Mouse (Mus musculus): ENCODE results near the gene Tspan32. TPM values are rescaled to one million over a fixed set of nuclear protein-coding genes. Genes with fewer than 3 reads are reported as not detected.

Gene Tspan32
- polyA plus RNA-seq, 1 experiment from 2014 or later, result 4.6 TPM

- no peaks in the 10 kb centered on the region for H3K4me1 ChIP-seq (ENCODE audit: control insufficient read depth, insufficient read depth, low read length)
- H3K9me3 ChIP-seq (ENCODE audit: control insufficient read depth, low read length), result no peaks in the 10 kb centered on the region
- no peak overlapping the region for H3K27ac ChIP-seq (ENCODE audit: low read depth, low read length)
- WGBS, result 70% methylated on average over 5 of the region's 5 CpGs
- DNase-seq (ENCODE audit: low spot score), result no peak
- no peak for ATAC-seq (ENCODE audit: insufficient read depth, low FRiP score, low TSS enrichment)
- H3K4me2 ChIP-seq (ENCODE audit: low read depth), result no peak overlapping the region
- H3K27me3 ChIP-seq (ENCODE audit: control insufficient read depth, insufficient read depth, low read length), result no peaks in the 10 kb centered on the region
- no peak overlapping the region for H3K9ac ChIP-seq (ENCODE audit: low read length)
- H3K36me3 ChIP-seq (ENCODE audit: control insufficient read depth, insufficient read depth, low read length), result no peaks in the 10 kb centered on the region
- no peak overlapping the region for H3K4me3 ChIP-seq (ENCODE audit: low read depth, low read length)
These were observed 16.7 kb downstream of the Tspan32 start for GRCm38 (mm10) chr7:143021356-143022164.

- no peaks in the 10 kb centered on the region for H3K36me3 ChIP-seq (ENCODE audit: control insufficient read depth, insufficient read depth, low read length)
- H3K4me1 ChIP-seq (ENCODE audit: control insufficient read depth, insufficient read depth, low read length), result no peaks in the 10 kb centered on the region
- 95% methylated on average over 2 of the region's 2 CpGs for WGBS
- H3K27me3 ChIP-seq (ENCODE audit: control insufficient read depth, insufficient read depth, low read length), result no peaks in the 10 kb centered on the region
- no peak overlapping the region for H3K27ac ChIP-seq (ENCODE audit: low read depth, low read length)
- H3K9ac ChIP-seq (ENCODE audit: low read length), result no peak overlapping the region
- H3K4me2 ChIP-seq (ENCODE audit: low read depth), result no peak overlapping the region
- H3K4me3 ChIP-seq (ENCODE audit: low read depth, low read length), result no peak overlapping the region
- no peaks in the 10 kb centered on the region for H3K9me3 ChIP-seq (ENCODE audit: control insufficient read depth, low read length)
- no peak for ATAC-seq (ENCODE audit: insufficient read depth, low FRiP score, low TSS enrichment)
- DNase-seq (ENCODE audit: low spot score), result no peak
These were observed 18.7 kb downstream of the Tspan32 start for GRCm38 (mm10) chr7:143023499-143023898.

GRCm38 (mm10) chr7:143024293-143024692 lies 19.4 kb downstream of the Tspan32 start:
- Histone ChIP-seq H3K27me3 (ENCODE audit: control insufficient read depth, insufficient read depth, low read length) (no peaks in the 10 kb centered on the region), H3K4me3 (ENCODE audit: low read depth, low read length) (no peak overlapping the region), H3K4me1 (ENCODE audit: control insufficient read depth, insufficient read depth, low read length) (no peaks in the 10 kb centered on the region), H3K36me3 (ENCODE audit: control insufficient read depth, insufficient read depth, low read length) (no peaks in the 10 kb centered on the region), H3K4me2 (ENCODE audit: low read depth) (no peak overlapping the region), H3K27ac (ENCODE audit: low read depth, low read length) (no peak overlapping the region), H3K9ac (ENCODE audit: low read length) (no peak overlapping the region), H3K9me3 (ENCODE audit: control insufficient read depth, low read length) (no peaks in the 10 kb centered on the region)
- no peak for DNase-seq (ENCODE audit: low spot score)
- ATAC-seq (ENCODE audit: insufficient read depth, low FRiP score, low TSS enrichment), result no peak
- WGBS, result 86% methylated on average over 1 of the region's 1 CpGs

- H3K36me3 ChIP-seq (ENCODE audit: control insufficient read depth, insufficient read depth, low read length), result no peaks in the 10 kb centered on the region
- no peak overlapping the region for H3K9ac ChIP-seq (ENCODE audit: low read length)
- no peak overlapping the region for H3K27ac ChIP-seq (ENCODE audit: low read depth, low read length)
- no peak for ATAC-seq (ENCODE audit: insufficient read depth, low FRiP score, low TSS enrichment)
- no peak for DNase-seq (ENCODE audit: low spot score)
- H3K4me2 ChIP-seq (ENCODE audit: low read depth), result no peak overlapping the region
- no peaks in the 10 kb centered on the region for H3K27me3 ChIP-seq (ENCODE audit: control insufficient read depth, insufficient read depth, low read length)
- 96% methylated on average over 3 of the region's 3 CpGs for WGBS
- H3K4me3 ChIP-seq (ENCODE audit: low read depth, low read length), result no peak overlapping the region
- H3K9me3 ChIP-seq (ENCODE audit: control insufficient read depth, low read length), result no peaks in the 10 kb centered on the region
- no peaks in the 10 kb centered on the region for H3K4me1 ChIP-seq (ENCODE audit: control insufficient read depth, insufficient read depth, low read length)
These were observed 20.6 kb downstream of the Tspan32 start for GRCm38 (mm10) chr7:143025496-143025895.

GRCm38 (mm10) chr7:143027196-143027595 lies 22.4 kb downstream of the Tspan32 start:
- whole genome bisulfite sequencing, result 92% methylated on average over 4 of the region's 4 CpGs
- H3K27ac ChIP-seq (ENCODE audit: low read depth, low read length), result no peak overlapping the region
- H3K9me3 ChIP-seq (ENCODE audit: control insufficient read depth, low read length), result no peaks in the 10 kb centered on the region
- no peaks in the 10 kb centered on the region for H3K4me1 ChIP-seq (ENCODE audit: control insufficient read depth, insufficient read depth, low read length)
- H3K27me3 ChIP-seq (ENCODE audit: control insufficient read depth, insufficient read depth, low read length), result no peaks in the 10 kb centered on the region
- ATAC-seq (ENCODE audit: insufficient read depth, low FRiP score, low TSS enrichment) (no peak), DNase-seq (ENCODE audit: low spot score) (no peak)
- H3K36me3 ChIP-seq (ENCODE audit: control insufficient read depth, insufficient read depth, low read length), result no peaks in the 10 kb centered on the region
- H3K4me3 ChIP-seq (ENCODE audit: low read depth, low read length), result no peak overlapping the region
- H3K4me2 ChIP-seq (ENCODE audit: low read depth), result no peak overlapping the region
- H3K9ac ChIP-seq (ENCODE audit: low read length), result no peak overlapping the region

GRCm38 (mm10) chr7:143031816-143032215 lies 27.0 kb downstream of the Tspan32 start:
- 86% methylated on average over 1 of the region's 1 CpGs for WGBS
- H3K9me3 ChIP-seq (ENCODE audit: control insufficient read depth, low read length), result no peaks in the 10 kb centered on the region
- H3K4me3 ChIP-seq (ENCODE audit: low read depth, low read length), result no peak overlapping the region
- H3K36me3 ChIP-seq (ENCODE audit: control insufficient read depth, insufficient read depth, low read length), result no peaks in the 10 kb centered on the region
- no peak overlapping the region for H3K9ac ChIP-seq (ENCODE audit: low read length)
- DNase-seq (ENCODE audit: low spot score) (no peak), ATAC-seq (ENCODE audit: insufficient read depth, low FRiP score, low TSS enrichment) (no peak)
- no peak overlapping the region for H3K4me2 ChIP-seq (ENCODE audit: low read depth)
- H3K4me1 ChIP-seq (ENCODE audit: control insufficient read depth, insufficient read depth, low read length), result no peaks in the 10 kb centered on the region
- no peak overlapping the region for H3K27ac ChIP-seq (ENCODE audit: low read depth, low read length)
- H3K27me3 ChIP-seq (ENCODE audit: control insufficient read depth, insufficient read depth, low read length), result no peaks in the 10 kb centered on the region

GRCm38 (mm10) chr7:143033581-143033980 lies 28.7 kb downstream of the Tspan32 start:
- Histone ChIP-seq H3K9ac (ENCODE audit: low read length) (no peak overlapping the region), H3K9me3 (ENCODE audit: control insufficient read depth, low read length) (no peaks in the 10 kb centered on the region), H3K27ac (ENCODE audit: low read depth, low read length) (no peak overlapping the region), H3K4me3 (ENCODE audit: low read depth, low read length) (no peak overlapping the region), H3K4me1 (ENCODE audit: control insufficient read depth, insufficient read depth, low read length) (no peaks in the 10 kb centered on the region), H3K27me3 (ENCODE audit: control insufficient read depth, insufficient read depth, low read length) (no peaks in the 10 kb centered on the region), H3K36me3 (ENCODE audit: control insufficient read depth, insufficient read depth, low read length) (no peaks in the 10 kb centered on the region), H3K4me2 (ENCODE audit: low read depth) (no peak overlapping the region)
- no peak for ATAC-seq (ENCODE audit: insufficient read depth, low FRiP score, low TSS enrichment)
- no peak for DNase-seq (ENCODE audit: low spot score)
- 88% methylated on average over 4 of the region's 4 CpGs for WGBS

- ATAC-seq (ENCODE audit: insufficient read depth, low FRiP score, low TSS enrichment), result no peak
These were observed 29.3 kb downstream of the Tspan32 start for GRCm38 (mm10) chr7:143034112-143034511.

More at GRCm38 (mm10) chr7:143034112-143034511, 29.3 kb downstream of the Tspan32 start:
- no peaks in the 10 kb centered on the region for H3K36me3 ChIP-seq (ENCODE audit: control insufficient read depth, insufficient read depth, low read length)
- no peak overlapping the region for H3K9ac ChIP-seq (ENCODE audit: low read length)
- H3K4me2 ChIP-seq (ENCODE audit: low read depth), result no peak overlapping the region
- H3K27ac ChIP-seq (ENCODE audit: low read depth, low read length), result no peak overlapping the region
- 90% methylated on average over 2 of the region's 2 CpGs for WGBS
- no peaks in the 10 kb centered on the region for H3K9me3 ChIP-seq (ENCODE audit: control insufficient read depth, low read length)
- no peak for DNase-seq (ENCODE audit: low spot score)
- H3K4me3 ChIP-seq (ENCODE audit: low read depth, low read length), result no peak overlapping the region
- H3K4me1 ChIP-seq (ENCODE audit: control insufficient read depth, insufficient read depth, low read length), result no peaks in the 10 kb centered on the region
- H3K27me3 ChIP-seq (ENCODE audit: control insufficient read depth, insufficient read depth, low read length), result no peaks in the 10 kb centered on the region
